Mouse (Mus musculus): ENCODE results near the gene Catsperg1. TPM values are rescaled to one million over a fixed set of nuclear protein-coding genes. Genes with fewer than 3 reads are reported as not detected.

Catsperg1 gene
- polyA plus RNA-seq, 1 experiment from 2014 or later = 0.41 TPM

GRCm38 (mm10) chr7:29180854-29181236 is 33.0 kb downstream of the Catsperg1 start:
- H3K27me3 ChIP-seq (ENCODE audit: control insufficient read depth, insufficient read depth, low read length) = no peaks in the 10 kb centered on the region
- no peak for ATAC-seq (ENCODE audit: insufficient read depth, low FRiP score)
- H3K9ac ChIP-seq (ENCODE audit: low read length) = peak overlapping the region; percentile 52; the same call in 1 of the 2 replicates
- 43% methylated on average over 5 of the region's 5 CpGs for WGBS
- peak overlapping the region; percentile 59 for H3K4me2 ChIP-seq (ENCODE audit: low read depth, low read length)
- peak overlapping the region; percentile 8 for H3K27ac ChIP-seq (ENCODE audit: low read length)
- peaks cover 16% of the 10 kb centered on the region for H3K4me1 ChIP-seq (ENCODE audit: control insufficient read depth, insufficient read depth, low read length)
- H3K36me3 ChIP-seq (ENCODE audit: control insufficient read depth, insufficient read depth, low read length) = 0 out of 2 replicates have a peak, but pooled peaks cover 7% of the 10 kb centered on the region
- no peaks in the 10 kb centered on the region for H3K9me3 ChIP-seq (replicated peaks; ENCODE audit: control insufficient read depth, low read length)
- H3K4me3 ChIP-seq (replicated peaks; ENCODE audit: low read length) = peak overlapping the region; percentile 54

DNA sequence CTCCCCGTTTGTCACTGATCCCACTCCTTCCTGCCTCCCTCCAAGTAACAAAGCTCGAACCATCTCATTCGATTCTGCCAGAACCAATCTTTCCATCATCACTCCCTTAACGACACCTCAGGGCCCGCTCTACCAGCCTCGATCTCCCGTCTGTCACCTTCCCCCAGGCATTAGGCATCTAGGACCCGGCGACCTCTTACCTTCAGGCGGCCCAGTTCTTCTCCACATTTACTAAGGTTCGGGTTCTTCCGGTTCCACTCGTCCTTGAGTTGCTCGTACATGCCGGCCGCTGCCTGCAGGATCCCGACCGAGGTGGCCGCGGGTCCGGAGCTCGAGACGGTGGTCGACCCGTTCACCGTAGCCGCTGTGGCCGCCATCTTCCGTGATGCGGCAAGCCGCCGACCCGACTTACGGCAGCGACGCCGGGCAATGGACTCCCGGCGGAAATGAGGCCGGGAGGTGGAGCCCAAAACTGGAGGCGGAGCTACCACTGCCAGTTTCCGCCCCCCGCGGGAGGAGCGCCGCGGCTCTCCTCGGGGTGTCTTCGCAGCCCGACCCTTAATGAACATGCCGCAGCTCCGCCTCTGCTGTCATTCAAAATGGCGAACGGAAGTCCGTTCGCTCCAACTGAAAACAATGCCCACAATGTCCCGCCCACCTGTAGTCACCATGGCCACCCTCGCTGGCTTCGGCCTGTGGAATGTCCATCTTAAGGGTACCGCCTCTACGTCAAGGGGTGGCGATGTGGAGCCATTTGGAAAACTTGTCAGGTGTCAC is 33.6 kb downstream of the Catsperg1 start, which contains the start of gene Psmd8:
TSS of gene Psmd8 (minus strand) at position 625 of the 777 bp plus-strand sequence.
- H3K4me1 ChIP-seq (ENCODE audit: control insufficient read depth, insufficient read depth, low read length) = peaks cover 16% of the 10 kb centered on the region
- H3K27me3 ChIP-seq (ENCODE audit: control insufficient read depth, insufficient read depth, low read length) = no peaks in the 10 kb centered on the region
- peak within 1 kb of the TSS; percentile 86 for H3K4me2 ChIP-seq (ENCODE audit: low read depth, low read length)
- H3K27ac ChIP-seq (ENCODE audit: low read length) = peak within 1 kb of the TSS; percentile 8
- under 1% methylated on average over 62 of the region's 62 CpGs for WGBS
- H3K9me3 ChIP-seq (replicated peaks; ENCODE audit: control insufficient read depth, low read length) = no peaks in the 10 kb centered on the region
- peak within 1 kb of the TSS; percentile 76 for H3K9ac ChIP-seq (ENCODE audit: low read length)
- ATAC-seq (ENCODE audit: insufficient read depth, low FRiP score) = peak; percentile 97
- peaks cover 13% of the 10 kb centered on the region for H3K36me3 ChIP-seq (ENCODE audit: control insufficient read depth, insufficient read depth, low read length)
- H3K4me3 ChIP-seq (replicated peaks; ENCODE audit: low read length) = peak within 1 kb of the TSS; percentile 54

DNA sequence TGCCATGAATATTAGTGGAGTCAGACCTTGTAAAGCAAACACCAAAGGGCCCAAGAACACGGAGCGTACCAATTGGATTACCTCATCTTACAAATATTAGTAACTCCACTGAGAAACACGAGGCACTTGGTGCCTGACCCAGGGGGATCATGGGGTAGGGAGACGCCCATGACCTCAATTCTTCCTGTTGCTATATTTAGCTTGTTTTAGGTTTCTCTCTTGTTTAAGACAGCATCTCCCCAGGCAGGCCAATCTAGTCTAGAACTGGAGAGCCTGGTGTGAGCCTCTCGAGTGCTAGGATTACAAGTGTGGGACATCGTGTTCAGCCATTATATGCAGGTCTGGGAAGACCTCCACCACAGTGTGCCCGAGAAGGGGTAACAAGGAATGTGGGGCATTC is 34.5 kb downstream of the Catsperg1 start:
- Histone ChIP-seq H3K36me3 (ENCODE audit: control insufficient read depth, insufficient read depth, low read length) (peaks cover 23% of the 10 kb centered on the region), H3K27ac (ENCODE audit: low read length) (no peak overlapping the region), H3K27me3 (ENCODE audit: control insufficient read depth, insufficient read depth, low read length) (no peaks in the 10 kb centered on the region), H3K9ac (ENCODE audit: low read length) (peak overlapping the region; percentile 76), H3K4me3 (replicated peaks; ENCODE audit: low read length) (peak overlapping the region; percentile 54), H3K4me2 (ENCODE audit: low read depth, low read length) (peak overlapping the region; percentile 86), H3K9me3 (replicated peaks; ENCODE audit: control insufficient read depth, low read length) (no peaks in the 10 kb centered on the region), H3K4me1 (ENCODE audit: control insufficient read depth, insufficient read depth, low read length) (peaks cover 16% of the 10 kb centered on the region)
- 25% methylated on average over 7 of the region's 7 CpGs for WGBS
- ATAC-seq (ENCODE audit: insufficient read depth, low FRiP score) = no peak

DNA sequence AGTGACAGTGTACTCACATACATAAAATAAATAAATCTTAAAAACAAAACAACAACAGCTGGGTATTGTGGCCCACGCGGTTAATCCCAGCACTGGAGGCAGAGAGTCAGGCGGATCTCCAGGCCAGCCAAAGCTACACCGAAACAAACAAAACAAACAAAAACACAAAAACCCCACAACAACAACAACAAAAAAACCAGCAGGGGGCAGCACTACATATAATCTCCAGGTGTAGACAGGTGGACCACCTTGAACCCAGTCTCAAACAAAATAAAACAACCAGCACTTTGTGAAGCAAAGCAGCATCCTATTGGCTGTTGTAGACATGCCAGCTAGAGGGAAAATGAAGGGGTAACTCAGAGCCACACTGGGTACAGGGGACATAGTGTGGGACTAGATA is 35.7 kb downstream of the Catsperg1 start:
- no peak overlapping the region for H3K9ac ChIP-seq (ENCODE audit: low read length)
- H3K4me1 ChIP-seq (ENCODE audit: control insufficient read depth, insufficient read depth, low read length) = peaks cover 16% of the 10 kb centered on the region
- H3K9me3 ChIP-seq (replicated peaks; ENCODE audit: control insufficient read depth, low read length) = no peaks in the 10 kb centered on the region
- peaks cover 8% of the 10 kb centered on the region for H3K27me3 ChIP-seq (ENCODE audit: control insufficient read depth, insufficient read depth, low read length)
- 89% methylated on average over 4 of the region's 4 CpGs for WGBS
- no peak for ATAC-seq (ENCODE audit: insufficient read depth, low FRiP score)
- H3K4me2 ChIP-seq (ENCODE audit: low read depth, low read length) = no peak overlapping the region
- no peak overlapping the region for H3K27ac ChIP-seq (ENCODE audit: low read length)
- peaks cover 33% of the 10 kb centered on the region for H3K36me3 ChIP-seq (ENCODE audit: control insufficient read depth, insufficient read depth, low read length)
- H3K4me3 ChIP-seq (replicated peaks; ENCODE audit: low read length) = no peak overlapping the region

- Histone ChIP-seq H3K4me1 (ENCODE audit: control insufficient read depth, insufficient read depth, low read length) (peaks cover 22% of the 10 kb centered on the region), H3K9ac (ENCODE audit: low read length) (no peak overlapping the region), H3K36me3 (ENCODE audit: control insufficient read depth, insufficient read depth, low read length) (peaks cover 36% of the 10 kb centered on the region), H3K27me3 (ENCODE audit: control insufficient read depth, insufficient read depth, low read length) (peaks cover 27% of the 10 kb centered on the region), H3K27ac (ENCODE audit: low read length) (no peak overlapping the region), H3K4me3 (replicated peaks; ENCODE audit: low read length) (no peak overlapping the region), H3K9me3 (replicated peaks; ENCODE audit: control insufficient read depth, low read length) (no peaks in the 10 kb centered on the region), H3K4me2 (ENCODE audit: low read depth, low read length) (no peak overlapping the region)
- ATAC-seq (ENCODE audit: insufficient read depth, low FRiP score) = no peak
- 49% methylated on average over 32 of the region's 32 CpGs for WGBS
These were observed 41.3 kb downstream of the Catsperg1 start for GRCm38 (mm10) chr7:29172390-29173016.

DNA sequence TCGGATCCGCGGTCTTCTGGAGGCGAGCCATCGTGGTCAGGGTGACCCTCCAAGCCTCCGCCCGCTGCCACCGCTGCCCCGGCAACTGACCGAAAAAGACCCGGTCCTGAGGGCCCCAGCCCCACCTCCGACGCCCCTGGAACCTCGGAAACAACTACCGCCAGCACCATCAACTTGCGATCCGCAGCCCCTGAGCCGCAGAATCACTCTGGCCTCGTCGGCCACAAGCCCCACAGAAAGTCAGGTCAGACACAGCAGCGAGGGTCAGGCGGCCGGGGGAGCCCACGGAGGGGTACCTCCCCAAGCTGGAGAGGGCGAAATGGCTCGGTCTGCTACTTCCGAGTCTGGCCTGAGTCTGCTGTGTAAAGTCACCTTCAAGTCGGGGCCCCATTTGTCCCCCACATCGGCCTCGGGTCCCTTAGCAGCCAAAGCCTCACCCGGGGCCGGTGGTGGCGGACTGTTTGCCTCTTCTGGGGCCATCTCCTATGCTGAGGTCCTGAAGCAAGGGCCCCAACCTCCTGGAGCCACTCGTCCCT is 42.2 kb downstream of the Catsperg1 start:
- peak overlapping the region; percentile 67 for H3K4me3 ChIP-seq (replicated peaks; ENCODE audit: low read length)
- no peak for ATAC-seq (ENCODE audit: insufficient read depth, low FRiP score)
- H3K9ac ChIP-seq (ENCODE audit: low read length) = peak overlapping the region; percentile 76
- no peak overlapping the region for H3K27ac ChIP-seq (ENCODE audit: low read length)
- no peaks in the 10 kb centered on the region for H3K9me3 ChIP-seq (replicated peaks; ENCODE audit: control insufficient read depth, low read length)
- H3K4me2 ChIP-seq (ENCODE audit: low read depth, low read length) = peak overlapping the region; percentile 96
- 7% methylated on average over 34 of the region's 34 CpGs for WGBS
- H3K4me1 ChIP-seq (ENCODE audit: control insufficient read depth, insufficient read depth, low read length) = peaks cover 22% of the 10 kb centered on the region
- peaks cover 27% of the 10 kb centered on the region for H3K27me3 ChIP-seq (ENCODE audit: control insufficient read depth, insufficient read depth, low read length)
- H3K36me3 ChIP-seq (ENCODE audit: control insufficient read depth, insufficient read depth, low read length) = peaks cover 36% of the 10 kb centered on the region

GRCm38 (mm10) chr7:29170755-29171561 is 42.9 kb downstream of the Catsperg1 start:
- Histone ChIP-seq H3K9me3 (replicated peaks; ENCODE audit: control insufficient read depth, low read length) (no peaks in the 10 kb centered on the region), H3K36me3 (ENCODE audit: control insufficient read depth, insufficient read depth, low read length) (peaks cover 30% of the 10 kb centered on the region), H3K27ac (ENCODE audit: low read length) (peak overlapping the region; percentile 87; the same call in 1 of the 2 replicates), H3K9ac (ENCODE audit: low read length) (peak overlapping the region; percentile 76), H3K27me3 (ENCODE audit: control insufficient read depth, insufficient read depth, low read length) (peaks cover 27% of the 10 kb centered on the region), H3K4me3 (replicated peaks; ENCODE audit: low read length) (peak overlapping the region; percentile 67), H3K4me2 (ENCODE audit: low read depth, low read length) (peak overlapping the region; percentile 96), H3K4me1 (ENCODE audit: control insufficient read depth, insufficient read depth, low read length) (peaks cover 22% of the 10 kb centered on the region)
- 2% methylated on average over 43 of the region's 43 CpGs for WGBS
- no peak for ATAC-seq (ENCODE audit: insufficient read depth, low FRiP score)

DNA sequence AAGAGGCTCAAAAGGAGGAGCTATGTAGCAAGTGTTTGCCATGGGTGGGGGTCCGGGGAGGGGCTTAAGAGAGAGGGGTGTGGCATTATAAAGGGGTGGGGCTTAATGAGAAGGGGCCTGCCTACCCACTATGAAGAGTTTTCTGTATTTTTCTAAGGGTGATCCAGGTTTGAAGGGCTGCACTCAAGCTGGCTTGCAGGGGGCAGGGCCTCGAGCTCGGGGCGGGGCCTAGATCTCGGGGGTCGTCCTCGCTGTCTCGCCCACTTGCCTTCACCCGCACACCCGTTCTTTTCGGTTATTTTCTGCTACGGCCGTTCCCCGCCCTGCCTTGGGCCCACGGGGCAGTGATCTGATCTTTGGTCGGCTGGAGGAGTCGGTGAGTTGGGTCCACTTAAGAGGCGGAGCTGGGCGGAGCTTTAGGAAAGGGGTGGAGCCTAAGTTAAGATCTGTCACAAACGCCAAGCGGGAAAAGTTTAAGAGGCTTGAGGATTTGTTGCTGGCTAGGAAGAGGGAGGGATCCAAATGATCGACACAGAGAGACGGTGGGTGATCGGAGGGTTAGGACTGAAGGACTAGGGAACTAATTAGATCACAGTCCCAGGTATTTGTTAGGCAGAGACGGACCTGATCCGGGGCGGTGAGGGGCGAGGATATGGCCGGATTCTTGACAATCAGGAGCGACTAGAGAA is 43.6 kb downstream of the Catsperg1 start, which contains the start of the genes Ggn and Spred3:
TSS of gene Ggn (plus strand) at position 145 of the 689 bp plus-strand sequence.
TSS of gene Spred3 (minus strand) at position 346 of the 689 bp plus-strand sequence.
- Histone ChIP-seq H3K9ac (ENCODE audit: low read length) (peak within 1 kb of the TSS; percentile 76), H3K4me2 (ENCODE audit: low read depth, low read length) (peak within 1 kb of the TSS; percentile 96), H3K4me3 (replicated peaks; ENCODE audit: low read length) (peak within 1 kb of the TSS; percentile 67), H3K9me3 (replicated peaks; ENCODE audit: control insufficient read depth, low read length) (no peaks in the 10 kb centered on the region), H3K27me3 (ENCODE audit: control insufficient read depth, insufficient read depth, low read length) (peaks cover 27% of the 10 kb centered on the region), H3K27ac (ENCODE audit: low read length) (peak within 1 kb of the TSS; percentile 87), H3K4me1 (ENCODE audit: control insufficient read depth, insufficient read depth, low read length) (peaks cover 22% of the 10 kb centered on the region), H3K36me3 (ENCODE audit: control insufficient read depth, insufficient read depth, low read length) (peaks cover 23% of the 10 kb centered on the region)
- under 1% methylated on average over 30 of the region's 30 CpGs for WGBS
- ATAC-seq (ENCODE audit: insufficient read depth, low FRiP score) = peak; percentile 68

Measured in stomach, embryonic 16.5 days (tissue).